Mouse (Mus musculus) leukemia stem cell, adult 10-12 weeks (primary cell): ENCODE data around the gene Sult1c2. TPM values are rescaled to one million over a fixed set of nuclear protein-coding genes. Genes with fewer than 3 reads are reported as not detected.

Source experiments
- polyA plus RNA-seq: library from polyadenylated mRNA; stranded (reverse); fragments of >175 nt; gene quantifications from 2 replicates; pipeline ENCODE4 v1.2.3, GENCODE M21; 2012; ENCODE audit warnings: low replicate concordance

Gene Sult1c2
- polyA plus RNA-seq: not detected in 2 replicates

GRCm38 (mm10) chr17:53846206-53846605 is at the start of gene Sult1c2:
TSS of gene Sult1c2 (minus strand) at chr17:53846339.

Other genes with a start within 250 kb of the Sult1c2 start
- 2.2 and 25.0 TPM in 2 replicates for gene Sgo1, start 157.0 kb downstream of the Sult1c2 start, polyA plus RNA-seq
- gene Sult1c1, start 144.3 kb upstream of the Sult1c2 start, polyA plus RNA-seq: not detected in 2 replicates